Mouse (Mus musculus): ENCODE measurements around the gene Podxl. TPM values are rescaled to one million over a fixed set of nuclear protein-coding genes. Genes with fewer than 3 reads are reported as not detected.

Podxl gene
- polyA plus RNA-seq, 1 experiment from 2014 or later: 8.2 TPM

- Histone ChIP-seq H3K4me2 (ENCODE audit: low read depth, low read length) (no peak overlapping the region), H3K4me1 (ENCODE audit: control insufficient read depth, insufficient read depth, low read length) (no peaks in the 10 kb centered on the region), H3K27ac (replicated peaks; ENCODE audit: low read depth, low read length) (no peak overlapping the region), H3K9ac (replicated peaks; ENCODE audit: low read length) (no peak overlapping the region), H3K36me3 (replicated peaks; ENCODE audit: control insufficient read depth, insufficient read depth, low read depth, low read length) (no peaks in the 10 kb centered on the region), H3K4me3 (ENCODE audit: low read depth, low read length) (no peak overlapping the region), H3K9me3 (replicated peaks; ENCODE audit: control insufficient read depth, low read length) (no peaks in the 10 kb centered on the region), H3K27me3 (ENCODE audit: control insufficient read depth, insufficient read depth, low read length) (no peaks in the 10 kb centered on the region)
- WGBS: 53% methylated on average over 4 of the region's 4 CpGs
- DNase-seq (ENCODE audit: low spot score) (no peak), ATAC-seq (replicated peaks; ENCODE audit: insufficient number of reproducible peaks, low FRiP score, low TSS enrichment, low read depth) (no peak)
These were observed 23.9 kb upstream of the Podxl start for GRCm38 (mm10) chr6:31587655-31588054.

GRCm38 (mm10) chr6:31586127-31586526 is 22.3 kb upstream of the Podxl start:
- Histone ChIP-seq H3K27me3 (ENCODE audit: control insufficient read depth, insufficient read depth, low read length) (no peaks in the 10 kb centered on the region), H3K4me1 (ENCODE audit: control insufficient read depth, insufficient read depth, low read length) (no peaks in the 10 kb centered on the region), H3K9ac (replicated peaks; ENCODE audit: low read length) (no peak overlapping the region), H3K9me3 (replicated peaks; ENCODE audit: control insufficient read depth, low read length) (no peaks in the 10 kb centered on the region), H3K4me2 (ENCODE audit: low read depth, low read length) (no peak overlapping the region), H3K4me3 (ENCODE audit: low read depth, low read length) (no peak overlapping the region), H3K36me3 (replicated peaks; ENCODE audit: control insufficient read depth, insufficient read depth, low read depth, low read length) (no peaks in the 10 kb centered on the region), H3K27ac (replicated peaks; ENCODE audit: low read depth, low read length) (no peak overlapping the region)
- 87% methylated on average over 2 of the region's 2 CpGs for WGBS
- DNase-seq (ENCODE audit: low spot score): no peak
- ATAC-seq (replicated peaks; ENCODE audit: insufficient number of reproducible peaks, low FRiP score, low TSS enrichment, low read depth): no peak

- Histone ChIP-seq H3K9me3 (replicated peaks; ENCODE audit: control insufficient read depth, low read length) (no peaks in the 10 kb centered on the region), H3K27ac (replicated peaks; ENCODE audit: low read depth, low read length) (no peak overlapping the region), H3K4me3 (ENCODE audit: low read depth, low read length) (no peak overlapping the region), H3K4me1 (ENCODE audit: control insufficient read depth, insufficient read depth, low read length) (no peaks in the 10 kb centered on the region), H3K4me2 (ENCODE audit: low read depth, low read length) (no peak overlapping the region), H3K9ac (replicated peaks; ENCODE audit: low read length) (no peak overlapping the region), H3K36me3 (replicated peaks; ENCODE audit: control insufficient read depth, insufficient read depth, low read depth, low read length) (no peaks in the 10 kb centered on the region), H3K27me3 (ENCODE audit: control insufficient read depth, insufficient read depth, low read length) (no peaks in the 10 kb centered on the region)
- DNase-seq (ENCODE audit: low spot score) (no peak), ATAC-seq (replicated peaks; ENCODE audit: insufficient number of reproducible peaks, low FRiP score, low TSS enrichment, low read depth) (no peak)
- WGBS: 87% methylated on average over 9 of the region's 9 CpGs
These were observed 12.4 kb upstream of the Podxl start for GRCm38 (mm10) chr6:31576151-31576550.

GRCm38 (mm10) chr6:31575063-31575462 is 11.3 kb upstream of the Podxl start:
- no peak overlapping the region for H3K4me3 ChIP-seq (ENCODE audit: low read depth, low read length)
- H3K9ac ChIP-seq (replicated peaks; ENCODE audit: low read length): no peak overlapping the region
- H3K27ac ChIP-seq (replicated peaks; ENCODE audit: low read depth, low read length): no peak overlapping the region
- 71% methylated on average over 4 of the region's 4 CpGs for whole genome bisulfite sequencing
- ATAC-seq (replicated peaks; ENCODE audit: insufficient number of reproducible peaks, low FRiP score, low TSS enrichment, low read depth) (no peak), DNase-seq (ENCODE audit: low spot score) (no peak)
- no peaks in the 10 kb centered on the region for H3K36me3 ChIP-seq (replicated peaks; ENCODE audit: control insufficient read depth, insufficient read depth, low read depth, low read length)
- no peaks in the 10 kb centered on the region for H3K4me1 ChIP-seq (ENCODE audit: control insufficient read depth, insufficient read depth, low read length)
- H3K9me3 ChIP-seq (replicated peaks; ENCODE audit: control insufficient read depth, low read length): no peaks in the 10 kb centered on the region
- H3K27me3 ChIP-seq (ENCODE audit: control insufficient read depth, insufficient read depth, low read length): no peaks in the 10 kb centered on the region
- H3K4me2 ChIP-seq (ENCODE audit: low read depth, low read length): no peak overlapping the region

GRCm38 (mm10) chr6:31571459-31571858 is 7.7 kb upstream of the Podxl start:
- ATAC-seq (replicated peaks; ENCODE audit: insufficient number of reproducible peaks, low FRiP score, low TSS enrichment, low read depth): no peak
- H3K27me3 ChIP-seq (ENCODE audit: control insufficient read depth, insufficient read depth, low read length): peaks cover 2% of the 10 kb centered on the region
- no peaks in the 10 kb centered on the region for H3K9me3 ChIP-seq (replicated peaks; ENCODE audit: control insufficient read depth, low read length)
- H3K4me3 ChIP-seq (ENCODE audit: low read depth, low read length): no peak overlapping the region
- no peaks in the 10 kb centered on the region for H3K36me3 ChIP-seq (replicated peaks; ENCODE audit: control insufficient read depth, insufficient read depth, low read depth, low read length)
- no peak overlapping the region for H3K9ac ChIP-seq (replicated peaks; ENCODE audit: low read length)
- H3K27ac ChIP-seq (replicated peaks; ENCODE audit: low read depth, low read length): no peak overlapping the region
- no peak overlapping the region for H3K4me2 ChIP-seq (ENCODE audit: low read depth, low read length)
- H3K4me1 ChIP-seq (ENCODE audit: control insufficient read depth, insufficient read depth, low read length): no peaks in the 10 kb centered on the region
- WGBS: 67% methylated on average over 3 of the region's 3 CpGs
- no peak for DNase-seq (ENCODE audit: low spot score)

- H3K27ac ChIP-seq (replicated peaks; ENCODE audit: low read depth, low read length): no peak overlapping the region
- ATAC-seq (replicated peaks; ENCODE audit: insufficient number of reproducible peaks, low FRiP score, low TSS enrichment, low read depth): no peak
These were observed 4.4 kb upstream of the Podxl start for GRCm38 (mm10) chr6:31568070-31568595.

GRCm38 (mm10) chr6:31567200-31567599 is 3.4 kb upstream of the Podxl start:
- Histone ChIP-seq H3K4me3 (ENCODE audit: low read depth, low read length) (no peak overlapping the region), H3K27ac (replicated peaks; ENCODE audit: low read depth, low read length) (no peak overlapping the region), H3K27me3 (ENCODE audit: control insufficient read depth, insufficient read depth, low read length) (peaks cover 20% of the 10 kb centered on the region), H3K4me1 (ENCODE audit: control insufficient read depth, insufficient read depth, low read length) (peaks cover 4% of the 10 kb centered on the region; the same call in 1 of the 2 replicates), H3K9me3 (replicated peaks; ENCODE audit: control insufficient read depth, low read length) (no peaks in the 10 kb centered on the region), H3K36me3 (replicated peaks; ENCODE audit: control insufficient read depth, insufficient read depth, low read depth, low read length) (no peaks in the 10 kb centered on the region), H3K9ac (replicated peaks; ENCODE audit: low read length) (no peak overlapping the region), H3K4me2 (ENCODE audit: low read depth, low read length) (no peak overlapping the region)
- WGBS: 32% methylated on average over 7 of the region's 7 CpGs
- no peak for ATAC-seq (replicated peaks; ENCODE audit: insufficient number of reproducible peaks, low FRiP score, low TSS enrichment, low read depth)
- no peak for DNase-seq (ENCODE audit: low spot score)

More at GRCm38 (mm10) chr6:31568070-31568595, 4.4 kb upstream of the Podxl start:
- H3K27me3 ChIP-seq (ENCODE audit: control insufficient read depth, insufficient read depth, low read length): peaks cover 11% of the 10 kb centered on the region
- peak; percentile 24 for DNase-seq (ENCODE audit: low spot score)
- 23% methylated on average over 7 of the region's 7 CpGs for WGBS
- H3K9ac ChIP-seq (replicated peaks; ENCODE audit: low read length): no peak overlapping the region
- no peaks in the 10 kb centered on the region for H3K9me3 ChIP-seq (replicated peaks; ENCODE audit: control insufficient read depth, low read length)
- no peaks in the 10 kb centered on the region for H3K36me3 ChIP-seq (replicated peaks; ENCODE audit: control insufficient read depth, insufficient read depth, low read depth, low read length)
- no peak overlapping the region for H3K4me3 ChIP-seq (ENCODE audit: low read depth, low read length)
- peaks cover 2% of the 10 kb centered on the region; the same call in 1 of the 2 replicates for H3K4me1 ChIP-seq (ENCODE audit: control insufficient read depth, insufficient read depth, low read length)
- no peak overlapping the region for H3K4me2 ChIP-seq (ENCODE audit: low read depth, low read length)

GRCm38 (mm10) chr6:31564901-31565391 is 1.2 kb upstream of the Podxl start:
- no peaks in the 10 kb centered on the region for H3K36me3 ChIP-seq (replicated peaks; ENCODE audit: control insufficient read depth, insufficient read depth, low read depth, low read length)
- peak; percentile 52 for DNase-seq (ENCODE audit: low spot score)
- no peak for ATAC-seq (replicated peaks; ENCODE audit: insufficient number of reproducible peaks, low FRiP score, low TSS enrichment, low read depth)
- peaks cover 29% of the 10 kb centered on the region for H3K27me3 ChIP-seq (ENCODE audit: control insufficient read depth, insufficient read depth, low read length)
- H3K9me3 ChIP-seq (replicated peaks; ENCODE audit: control insufficient read depth, low read length): no peaks in the 10 kb centered on the region
- peak overlapping the region; percentile 79 for H3K4me2 ChIP-seq (ENCODE audit: low read depth, low read length)
- no peak overlapping the region for H3K27ac ChIP-seq (replicated peaks; ENCODE audit: low read depth, low read length)
- H3K4me1 ChIP-seq (ENCODE audit: control insufficient read depth, insufficient read depth, low read length): peaks cover 4% of the 10 kb centered on the region; the same call in 1 of the 2 replicates
- peak overlapping the region; percentile 9; the same call in 1 of the 2 replicates for H3K4me3 ChIP-seq (ENCODE audit: low read depth, low read length)
- no peak overlapping the region for H3K9ac ChIP-seq (replicated peaks; ENCODE audit: low read length)
- under 1% methylated on average over 17 of the region's 17 CpGs for WGBS

All from embryonic facial prominence, embryonic 11.5 days (tissue).